Mouse (Mus musculus): ENCODE results near the gene Myoz1. TPM values are rescaled to one million over a fixed set of nuclear protein-coding genes. Genes with fewer than 3 reads are reported as not detected.
"Not testable (repeated sequence)": the region's sequence is repeated elsewhere in the genome, so short reads cannot be mapped to it uniquely, and the experiment has no call there.

Gene Myoz1
- 0.15 and 0.57 TPM in 2 replicates for total RNA-seq (2014; rRNA removed)
- polyA plus RNA-seq (2015; fragmentation: Nextera tagmentation; extraction: Ambion mirVana) = 0.30 and 0.83 TPM in 2 replicates

- no peak for TF ChIP-seq CTCF (IDR thresholded peaks at IDR 0.05; ENCODE audit: low read depth)
- 43% methylated on average over 11 of the region's 11 CpGs for WGBS
- no peaks in the 10 kb centered on the region for H3K36me3 ChIP-seq (ENCODE audit: insufficient read depth)
- no peaks in the 10 kb centered on the region for H3K27me3 ChIP-seq (ENCODE audit: insufficient read depth, low read length)
- DNase-seq = no peak
- H3K9me3 ChIP-seq (ENCODE audit: low read length) = no peaks in the 10 kb centered on the region
- H3K9ac ChIP-seq = no peak within 1 kb of the TSS
- no peaks in the 10 kb centered on the region for H3K4me1 ChIP-seq (ENCODE audit: insufficient read depth)
- ATAC-seq = no peak
- H3K4me3 ChIP-seq (ENCODE audit: low read depth, low read length) = no peak within 1 kb of the TSS
- no peak within 1 kb of the TSS for H3K27ac ChIP-seq (ENCODE audit: low read depth, low read length)
- no peak within 1 kb of the TSS for H3K4me2 ChIP-seq (ENCODE audit: low read depth)
Observed at GRCm38 (mm10) chr14:20656361-20656760, at the start of gene Myoz1. Gene Myoz1 (minus strand): TSS chr14:20656540.

GRCm38 (mm10) chr14:20703461-20703860, 47.1 kb upstream of the Myoz1 start:
- ATAC-seq; H3K4me1 ChIP-seq (ENCODE audit: insufficient read depth); H3K9me3 ChIP-seq (ENCODE audit: low read length); H3K27me3 ChIP-seq (ENCODE audit: insufficient read depth, low read length); DNase-seq; H3K36me3 ChIP-seq (ENCODE audit: insufficient read depth): not testable (repeated sequence)
- Histone ChIP-seq H3K4me2 (ENCODE audit: low read depth) (peak overlapping the region; percentile 64), H3K4me3 (ENCODE audit: low read depth, low read length) (peak overlapping the region; percentile 82), H3K9ac (peak overlapping the region; percentile 93), H3K27ac (ENCODE audit: low read depth, low read length) (peak overlapping the region; percentile 92)
- WGBS = 9% methylated on average over 8 of the region's 8 CpGs

- ATAC-seq (peak; percentile 70), DNase-seq (peak; percentile 92)
- no peak for TF ChIP-seq CTCF (IDR thresholded peaks at IDR 0.05; ENCODE audit: low read depth)
- Histone ChIP-seq H3K9ac (peak within 1 kb of the TSS; percentile 93), H3K36me3 (ENCODE audit: insufficient read depth) (0 out of 2 replicates have a peak, but pooled peaks cover 10% of the 10 kb centered on the region), H3K4me2 (ENCODE audit: low read depth) (peak within 1 kb of the TSS; percentile 64), H3K27me3 (ENCODE audit: insufficient read depth, low read length) (no peaks in the 10 kb centered on the region), H3K4me3 (ENCODE audit: low read depth, low read length) (peak within 1 kb of the TSS; percentile 82), H3K4me1 (ENCODE audit: insufficient read depth) (peaks cover 8% of the 10 kb centered on the region; the same call in 1 of the 2 replicates), H3K27ac (ENCODE audit: low read depth, low read length) (peak within 1 kb of the TSS; percentile 92), H3K9me3 (ENCODE audit: low read length) (no peaks in the 10 kb centered on the region)
- WGBS = 1% methylated on average over 61 of the region's 61 CpGs
Observed at GRCm38 (mm10) chr14:20702741-20703381, 46.5 kb upstream of the Myoz1 start, which contains the start of gene Chchd1. Gene Chchd1 (plus strand): TSS chr14:20703006.

GRCm38 (mm10) chr14:20702096-20702740, 45.9 kb upstream of the Myoz1 start:
- 14% methylated on average over 15 of the region's 15 CpGs for WGBS
- Histone ChIP-seq H3K9ac (peak overlapping the region; percentile 93), H3K27ac (ENCODE audit: low read depth, low read length) (peak overlapping the region; percentile 92), H3K4me3 (ENCODE audit: low read depth, low read length) (peak overlapping the region; percentile 82), H3K4me2 (ENCODE audit: low read depth) (peak overlapping the region; percentile 64), H3K9me3 (ENCODE audit: low read length) (no peaks in the 10 kb centered on the region), H3K4me1 (ENCODE audit: insufficient read depth) (peaks cover 14% of the 10 kb centered on the region), H3K36me3 (ENCODE audit: insufficient read depth) (0 out of 2 replicates have a peak, but pooled peaks cover 10% of the 10 kb centered on the region), H3K27me3 (ENCODE audit: insufficient read depth, low read length) (no peaks in the 10 kb centered on the region)
- no peak for TF ChIP-seq CTCF (IDR thresholded peaks at IDR 0.05; ENCODE audit: low read depth)
- DNase-seq (peak; percentile 4), ATAC-seq (peak; percentile 34)

- Histone ChIP-seq H3K4me3 (ENCODE audit: low read depth, low read length) (peak overlapping the region; percentile 82; the same call in 1 of the 2 replicates), H3K9me3 (ENCODE audit: low read length) (no peaks in the 10 kb centered on the region), H3K4me1 (ENCODE audit: insufficient read depth) (peaks cover 19% of the 10 kb centered on the region), H3K27ac (ENCODE audit: low read depth, low read length) (no peak overlapping the region), H3K9ac (no peak overlapping the region), H3K27me3 (ENCODE audit: insufficient read depth, low read length) (no peaks in the 10 kb centered on the region), H3K4me2 (ENCODE audit: low read depth) (peak overlapping the region; percentile 64), H3K36me3 (ENCODE audit: insufficient read depth) (0 out of 2 replicates have a peak, but pooled peaks cover 10% of the 10 kb centered on the region)
- TF ChIP-seq CTCF (IDR thresholded peaks at IDR 0.05; ENCODE audit: low read depth) = no peak
- ATAC-seq (no peak), DNase-seq (no peak)
- WGBS = 66% methylated on average over 8 of the region's 8 CpGs
Observed at GRCm38 (mm10) chr14:20701554-20701953, 45.2 kb upstream of the Myoz1 start.

GRCm38 (mm10) chr14:20700362-20700761, 44.0 kb upstream of the Myoz1 start:
- Histone ChIP-seq H3K36me3 (ENCODE audit: insufficient read depth) (0 out of 2 replicates have a peak, but pooled peaks cover 10% of the 10 kb centered on the region), H3K27me3 (ENCODE audit: insufficient read depth, low read length) (no peaks in the 10 kb centered on the region), H3K4me3 (ENCODE audit: low read depth, low read length) (no peak overlapping the region), H3K4me1 (ENCODE audit: insufficient read depth) (peaks cover 23% of the 10 kb centered on the region), H3K27ac (ENCODE audit: low read depth, low read length) (no peak overlapping the region), H3K9ac (no peak overlapping the region), H3K9me3 (ENCODE audit: low read length) (no peaks in the 10 kb centered on the region), H3K4me2 (ENCODE audit: low read depth) (no peak overlapping the region)
- DNase-seq (no peak), ATAC-seq (no peak)
- TF ChIP-seq CTCF (IDR thresholded peaks at IDR 0.05; ENCODE audit: low read depth) = no peak
- 89% methylated on average over 3 of the region's 3 CpGs for WGBS

GRCm38 (mm10) chr14:20698515-20698914, 42.2 kb upstream of the Myoz1 start:
- Histone ChIP-seq H3K27me3 (ENCODE audit: insufficient read depth, low read length) (no peaks in the 10 kb centered on the region), H3K9ac (0 out of 2 replicates have a peak overlapping the region, but pooled peaks have one; percentile 18), H3K27ac (ENCODE audit: low read depth, low read length) (no peak overlapping the region), H3K36me3 (ENCODE audit: insufficient read depth) (peaks cover 13% of the 10 kb centered on the region), H3K4me2 (ENCODE audit: low read depth) (peak overlapping the region; percentile 71), H3K4me3 (ENCODE audit: low read depth, low read length) (no peak overlapping the region), H3K9me3 (ENCODE audit: low read length) (no peaks in the 10 kb centered on the region), H3K4me1 (ENCODE audit: insufficient read depth) (peaks cover 28% of the 10 kb centered on the region)
- WGBS = 86% methylated on average over 2 of the region's 2 CpGs
- no peak for TF ChIP-seq CTCF (IDR thresholded peaks at IDR 0.05; ENCODE audit: low read depth)
- DNase-seq (no peak), ATAC-seq (no peak)

Data from forebrain, postnatal 0 days (tissue).